Mouse (Mus musculus): Measurements from ENCODE around the gene Gm49510. TPM values are rescaled to one million over a fixed set of nuclear protein-coding genes. Genes with fewer than 3 reads are reported as not detected.
A peak's percentile ranks its signal among the peaks of the same experiment; 100 is the strongest.

Gm49510 gene
- polyA plus RNA-seq, 1 experiment, result not detected

GRCm38 (mm10) chr15:78892440-78892839 lies 7.0 kb upstream of the Gm49510 start:
- Histone ChIP-seq H3K36me3 (ENCODE audit: control insufficient read depth, insufficient read depth, low read length) (no peaks in the 10 kb centered on the region; the same call in none of the 2 replicates), H3K27ac (ENCODE audit: insufficient read depth, low read depth, low read length) (no peak overlapping the region), H3K4me1 (ENCODE audit: control insufficient read depth, insufficient read depth, low read length) (no peaks in the 10 kb centered on the region), H3K4me3 (ENCODE audit: insufficient read depth, low read depth, low read length) (no peak overlapping the region), H3K27me3 (replicated peaks; ENCODE audit: control insufficient read depth, insufficient read depth, low read length) (no peaks in the 10 kb centered on the region)
- no peak for DNase-seq
- WGBS, result 68% methylated on average over 7 of the region's 7 CpGs
- TF ChIP-seq POLR2A (IDR thresholded peaks at IDR 0.05; ENCODE audit: low read depth, low read length) (no peak), CTCF (conservative IDR thresholded peaks at IDR 0.05; ENCODE audit: insufficient read depth, insufficient read length, low read depth, low read length) (no peak)

DNA sequence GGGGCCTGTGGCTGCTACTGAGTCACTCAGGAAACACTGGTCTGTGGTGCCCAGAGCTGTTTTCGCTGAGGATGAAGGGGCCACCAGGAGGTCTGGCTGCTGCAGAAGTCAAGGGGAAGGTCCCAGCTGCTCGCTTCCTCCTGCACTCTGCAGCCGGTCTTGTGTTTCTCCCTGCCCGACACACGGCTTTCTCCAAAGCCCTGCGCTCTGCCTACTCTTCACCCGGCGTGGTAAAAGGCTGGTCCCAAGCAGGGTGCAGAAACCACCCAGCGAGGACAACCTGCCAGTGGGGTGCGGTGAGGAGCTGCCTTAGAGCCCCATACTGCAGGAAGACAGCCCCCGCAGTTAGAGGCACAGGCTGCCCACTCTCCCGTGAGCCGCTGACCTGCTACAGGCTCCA lies 4.7 kb upstream of the Gm49510 start:
- no peak for TF ChIP-seq CTCF (conservative IDR thresholded peaks at IDR 0.05; ENCODE audit: insufficient read depth, insufficient read length, low read depth, low read length)
- H3K4me1 ChIP-seq (ENCODE audit: control insufficient read depth, insufficient read depth, low read length), result no peaks in the 10 kb centered on the region
- H3K27ac ChIP-seq (ENCODE audit: insufficient read depth, low read depth, low read length), result no peak overlapping the region
- H3K36me3 ChIP-seq (ENCODE audit: control insufficient read depth, insufficient read depth, low read length), result no peaks in the 10 kb centered on the region
- no peak overlapping the region for H3K4me3 ChIP-seq (ENCODE audit: insufficient read depth, low read depth, low read length)
- H3K27me3 ChIP-seq (replicated peaks; ENCODE audit: control insufficient read depth, insufficient read depth, low read length), result no peaks in the 10 kb centered on the region
- DNase-seq, result no peak
- 79% methylated on average over 13 of the region's 13 CpGs for WGBS

DNA sequence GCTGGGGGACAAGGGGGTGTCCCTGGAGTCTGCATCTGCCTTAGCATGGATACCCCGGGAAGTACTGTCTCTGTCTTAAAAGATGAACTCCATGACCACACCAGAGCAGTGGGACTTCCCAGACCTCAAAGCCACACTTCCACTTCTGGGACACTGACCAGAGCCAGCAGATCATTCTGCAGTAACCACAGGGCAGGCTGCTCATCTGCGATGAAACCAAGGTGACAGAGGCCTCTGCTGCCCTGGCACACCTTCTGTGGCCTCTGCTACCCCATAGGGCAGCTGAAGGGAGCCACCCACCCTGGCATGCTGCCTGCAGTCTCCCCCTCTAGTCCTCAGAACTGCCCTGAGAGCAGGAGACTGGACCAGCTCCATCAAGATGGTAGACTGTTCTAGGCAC lies 3.7 kb upstream of the Gm49510 start:
- Histone ChIP-seq H3K36me3 (ENCODE audit: control insufficient read depth, insufficient read depth, low read length) (no peaks in the 10 kb centered on the region), H3K4me3 (ENCODE audit: insufficient read depth, low read depth, low read length) (no peak overlapping the region), H3K4me1 (ENCODE audit: control insufficient read depth, insufficient read depth, low read length) (no peaks in the 10 kb centered on the region), H3K27me3 (replicated peaks; ENCODE audit: control insufficient read depth, insufficient read depth, low read length) (no peaks in the 10 kb centered on the region), H3K27ac (ENCODE audit: insufficient read depth, low read depth, low read length) (0 out of 2 replicates have a peak overlapping the region, but pooled peaks have one; percentile 5)
- WGBS, result 67% methylated on average over 2 of the region's 2 CpGs
- TF ChIP-seq CTCF (conservative IDR thresholded peaks at IDR 0.05; ENCODE audit: insufficient read depth, insufficient read length, low read depth, low read length) (no peak), POLR2A (IDR thresholded peaks at IDR 0.05; ENCODE audit: low read depth, low read length) (no peak)
- no peak for DNase-seq

DNA sequence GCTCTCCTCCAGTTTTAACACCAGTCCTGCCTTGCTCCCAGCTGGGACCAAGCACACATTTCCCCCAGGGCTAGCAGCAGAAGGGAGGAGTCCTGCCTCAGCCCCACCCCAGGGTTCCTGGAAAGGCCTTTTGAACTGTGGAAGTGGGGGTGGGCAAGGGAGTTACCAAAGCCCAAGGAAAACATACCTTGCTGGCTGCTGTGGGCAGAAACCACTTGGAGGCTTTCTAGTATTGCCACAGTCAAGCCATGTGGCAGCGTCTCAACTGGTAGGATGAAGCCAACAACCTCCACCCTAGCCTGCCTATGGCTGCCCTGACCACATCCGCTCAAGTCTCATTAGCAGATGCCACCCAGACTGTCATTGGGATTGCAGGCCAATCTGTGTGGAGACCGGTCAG lies 3.3 kb upstream of the Gm49510 start:
- TF ChIP-seq POLR2A (IDR thresholded peaks at IDR 0.05; ENCODE audit: low read depth, low read length) (no peak), CTCF (conservative IDR thresholded peaks at IDR 0.05; ENCODE audit: insufficient read depth, insufficient read length, low read depth, low read length) (no peak)
- H3K36me3 ChIP-seq (ENCODE audit: control insufficient read depth, insufficient read depth, low read length), result no peaks in the 10 kb centered on the region
- 0 out of 2 replicates have a peak overlapping the region, but pooled peaks have one; percentile 5 for H3K27ac ChIP-seq (ENCODE audit: insufficient read depth, low read depth, low read length)
- no peaks in the 10 kb centered on the region for H3K4me1 ChIP-seq (ENCODE audit: control insufficient read depth, insufficient read depth, low read length)
- H3K27me3 ChIP-seq (replicated peaks; ENCODE audit: control insufficient read depth, insufficient read depth, low read length), result no peaks in the 10 kb centered on the region
- peak; percentile 18 for DNase-seq
- H3K4me3 ChIP-seq (ENCODE audit: insufficient read depth, low read depth, low read length), result no peak overlapping the region
- 79% methylated on average over 3 of the region's 3 CpGs for WGBS

GRCm38 (mm10) chr15:78897488-78897887 lies 2.0 kb upstream of the Gm49510 start:
- Histone ChIP-seq H3K27ac (ENCODE audit: insufficient read depth, low read depth, low read length) (0 out of 2 replicates have a peak overlapping the region, but pooled peaks have one; percentile 26), H3K4me1 (ENCODE audit: control insufficient read depth, insufficient read depth, low read length) (no peaks in the 10 kb centered on the region), H3K36me3 (ENCODE audit: control insufficient read depth, insufficient read depth, low read length) (no peaks in the 10 kb centered on the region), H3K27me3 (replicated peaks; ENCODE audit: control insufficient read depth, insufficient read depth, low read length) (no peaks in the 10 kb centered on the region), H3K4me3 (ENCODE audit: insufficient read depth, low read depth, low read length) (no peak overlapping the region)
- no peak for TF ChIP-seq CTCF (conservative IDR thresholded peaks at IDR 0.05; ENCODE audit: insufficient read depth, insufficient read length, low read depth, low read length)
- TF ChIP-seq POLR2A (IDR thresholded peaks at IDR 0.05; ENCODE audit: low read depth, low read length), result no peak
- 83% methylated on average over 4 of the region's 4 CpGs for WGBS
- DNase-seq, result peak; percentile 46

GRCm38 (mm10) chr15:78898507-78899001 lies 913 bp upstream of the Gm49510 start:
- no peak for DNase-seq
- Histone ChIP-seq H3K4me1 (ENCODE audit: control insufficient read depth, insufficient read depth, low read length) (no peaks in the 10 kb centered on the region), H3K36me3 (ENCODE audit: control insufficient read depth, insufficient read depth, low read length) (no peaks in the 10 kb centered on the region), H3K27ac (ENCODE audit: insufficient read depth, low read depth, low read length) (peak overlapping the region; percentile 8; the same call in 1 of the 2 replicates), H3K27me3 (replicated peaks; ENCODE audit: control insufficient read depth, insufficient read depth, low read length) (no peaks in the 10 kb centered on the region), H3K4me3 (ENCODE audit: insufficient read depth, low read depth, low read length) (no peak overlapping the region)
- no peak for TF ChIP-seq POLR2A (IDR thresholded peaks at IDR 0.05; ENCODE audit: low read depth, low read length)
- no peak for TF ChIP-seq CTCF (conservative IDR thresholded peaks at IDR 0.05; ENCODE audit: insufficient read depth, insufficient read length, low read depth, low read length)
- WGBS, result 66% methylated on average over 6 of the region's 6 CpGs

GRCm38 (mm10) chr15:78899740-78900584 lies 495 bp downstream of the Gm49510 start, which contains the start of gene Sh3bp1:
Sh3bp1 (plus strand) TSS chr15:78899768.
- Histone ChIP-seq H3K27ac (ENCODE audit: insufficient read depth, low read depth, low read length) (peak within 1 kb of the TSS; percentile 43), H3K4me3 (ENCODE audit: insufficient read depth, low read depth, low read length) (peak within 1 kb of the TSS; percentile 83), H3K36me3 (ENCODE audit: control insufficient read depth, insufficient read depth, low read length) (no peaks in the 10 kb centered on the region), H3K4me1 (ENCODE audit: control insufficient read depth, insufficient read depth, low read length) (no peaks in the 10 kb centered on the region), H3K27me3 (replicated peaks; ENCODE audit: control insufficient read depth, insufficient read depth, low read length) (no peaks in the 10 kb centered on the region)
- DNase-seq, result peak; percentile 72
- 6% methylated on average over 47 of the region's 47 CpGs for WGBS
- no peak for TF ChIP-seq POLR2A (IDR thresholded peaks at IDR 0.05; ENCODE audit: low read depth, low read length)
- TF ChIP-seq CTCF (conservative IDR thresholded peaks at IDR 0.05; ENCODE audit: insufficient read depth, insufficient read length, low read depth, low read length), result no peak

All from kidney, adult 2 months (tissue).